Mouse (Mus musculus): Measurements from ENCODE around the gene Ltbp1. TPM values are rescaled to one million over a fixed set of nuclear protein-coding genes. Genes with fewer than 3 reads are reported as not detected.

The Ltbp1 gene
- polyA plus RNA-seq, 1 experiment from 2014 or later = 2.6 TPM

GRCm38 (mm10) chr17:75109081-75109716 lies 103.8 kb downstream of the Ltbp1 start:
- H3K4me1 ChIP-seq (replicated peaks; ENCODE audit: control insufficient read depth, insufficient read depth, low read length) = no peaks in the 10 kb centered on the region
- no peaks in the 10 kb centered on the region for H3K27me3 ChIP-seq (ENCODE audit: control insufficient read depth, insufficient read depth, low read length)
- H3K36me3 ChIP-seq (replicated peaks; ENCODE audit: control insufficient read depth, insufficient read depth) = no peaks in the 10 kb centered on the region
- whole genome bisulfite sequencing = 70% methylated on average over 5 of the region's 5 CpGs
- H3K9ac ChIP-seq = no peak overlapping the region
- H3K4me3 ChIP-seq (replicated peaks; ENCODE audit: low read length) = no peak overlapping the region
- DNase-seq (ENCODE audit: low spot score) (no peak), ATAC-seq (ENCODE audit: low FRiP score) (no peak)
- no peaks in the 10 kb centered on the region for H3K9me3 ChIP-seq (ENCODE audit: control insufficient read depth, low read length)
- H3K27ac ChIP-seq = no peak overlapping the region
- H3K4me2 ChIP-seq (replicated peaks) = no peak overlapping the region

GRCm38 (mm10) chr17:75110252-75111205 lies 105.2 kb downstream of the Ltbp1 start:
- Histone ChIP-seq H3K4me2 (replicated peaks) (no peak overlapping the region), H3K27me3 (ENCODE audit: control insufficient read depth, insufficient read depth, low read length) (no peaks in the 10 kb centered on the region), H3K4me1 (replicated peaks; ENCODE audit: control insufficient read depth, insufficient read depth, low read length) (no peaks in the 10 kb centered on the region), H3K9me3 (ENCODE audit: control insufficient read depth, low read length) (no peaks in the 10 kb centered on the region), H3K36me3 (replicated peaks; ENCODE audit: control insufficient read depth, insufficient read depth) (no peaks in the 10 kb centered on the region), H3K27ac (no peak overlapping the region), H3K4me3 (replicated peaks; ENCODE audit: low read length) (no peak overlapping the region), H3K9ac (no peak overlapping the region)
- DNase-seq (ENCODE audit: low spot score) (no peak), ATAC-seq (ENCODE audit: low FRiP score) (no peak)
- WGBS = 89% methylated on average over 16 of the region's 16 CpGs

DNA sequence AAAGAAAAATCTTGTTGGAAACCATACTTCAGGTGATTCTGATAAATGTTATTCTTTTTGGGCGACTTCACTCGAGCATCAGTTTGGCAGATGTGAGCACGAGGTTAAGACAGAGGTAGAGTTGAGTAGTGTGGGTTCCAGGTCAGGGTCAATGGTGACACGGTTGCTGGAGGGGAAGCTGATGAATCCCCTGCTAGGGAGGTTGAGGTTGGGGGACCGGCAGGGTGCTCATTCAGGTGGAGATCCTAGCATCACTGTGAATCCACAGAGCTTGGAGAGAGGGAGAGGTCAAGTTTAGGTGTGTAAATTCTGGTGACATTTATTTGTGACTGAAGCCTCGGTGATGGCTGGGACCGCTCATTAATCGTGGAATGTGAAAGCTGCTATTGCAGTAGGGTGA lies 110.2 kb downstream of the Ltbp1 start:
- no peaks in the 10 kb centered on the region for H3K9me3 ChIP-seq (ENCODE audit: control insufficient read depth, low read length)
- DNase-seq (ENCODE audit: low spot score) (no peak), ATAC-seq (ENCODE audit: low FRiP score) (no peak)
- H3K27ac ChIP-seq = no peak overlapping the region
- H3K36me3 ChIP-seq (replicated peaks; ENCODE audit: control insufficient read depth, insufficient read depth) = no peaks in the 10 kb centered on the region
- no peaks in the 10 kb centered on the region for H3K4me1 ChIP-seq (replicated peaks; ENCODE audit: control insufficient read depth, insufficient read depth, low read length)
- H3K4me3 ChIP-seq (replicated peaks; ENCODE audit: low read length) = no peak overlapping the region
- H3K27me3 ChIP-seq (ENCODE audit: control insufficient read depth, insufficient read depth, low read length) = no peaks in the 10 kb centered on the region
- no peak overlapping the region for H3K4me2 ChIP-seq (replicated peaks)
- no peak overlapping the region for H3K9ac ChIP-seq
- WGBS = 71% methylated on average over 8 of the region's 8 CpGs

DNA sequence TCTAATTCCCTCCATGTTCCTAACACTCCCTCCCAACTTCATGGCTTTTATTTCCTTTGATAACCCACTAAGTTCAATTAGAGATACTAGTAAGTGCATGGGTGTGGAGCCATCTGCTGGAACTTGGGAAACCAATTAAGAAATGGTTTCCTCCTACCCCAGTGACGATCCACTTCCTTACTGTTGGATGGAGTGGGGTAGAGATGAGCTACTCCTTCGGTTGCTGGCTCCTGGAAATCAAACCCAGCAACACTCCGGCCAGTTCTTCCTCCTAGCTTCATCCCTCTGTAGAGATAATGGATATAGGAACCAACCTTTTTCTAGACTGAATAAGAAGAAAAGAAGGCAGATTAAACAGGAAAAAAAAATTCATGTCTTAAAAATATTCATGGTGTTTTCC lies 113.5 kb downstream of the Ltbp1 start:
- no peak overlapping the region for H3K27ac ChIP-seq
- no peak for DNase-seq (ENCODE audit: low spot score)
- H3K27me3 ChIP-seq (ENCODE audit: control insufficient read depth, insufficient read depth, low read length) = no peaks in the 10 kb centered on the region
- H3K36me3 ChIP-seq (replicated peaks; ENCODE audit: control insufficient read depth, insufficient read depth) = no peaks in the 10 kb centered on the region
- H3K9ac ChIP-seq = no peak overlapping the region
- no peaks in the 10 kb centered on the region for H3K4me1 ChIP-seq (replicated peaks; ENCODE audit: control insufficient read depth, insufficient read depth, low read length)
- no peak overlapping the region for H3K4me3 ChIP-seq (replicated peaks; ENCODE audit: low read length)
- ATAC-seq (ENCODE audit: low FRiP score) = no peak
- no peaks in the 10 kb centered on the region for H3K9me3 ChIP-seq (ENCODE audit: control insufficient read depth, low read length)
- no peak overlapping the region for H3K4me2 ChIP-seq (replicated peaks)
- 91% methylated on average over 3 of the region's 3 CpGs for WGBS

GRCm38 (mm10) chr17:75119422-75119821 lies 114.1 kb downstream of the Ltbp1 start:
- no peaks in the 10 kb centered on the region for H3K36me3 ChIP-seq (replicated peaks; ENCODE audit: control insufficient read depth, insufficient read depth)
- no peak overlapping the region for H3K4me3 ChIP-seq (replicated peaks; ENCODE audit: low read length)
- no peak for ATAC-seq (ENCODE audit: low FRiP score)
- no peak overlapping the region for H3K9ac ChIP-seq
- no peak overlapping the region for H3K27ac ChIP-seq
- no peaks in the 10 kb centered on the region for H3K9me3 ChIP-seq (ENCODE audit: control insufficient read depth, low read length)
- WGBS = 71% methylated on average over 3 of the region's 3 CpGs
- no peaks in the 10 kb centered on the region for H3K4me1 ChIP-seq (replicated peaks; ENCODE audit: control insufficient read depth, insufficient read depth, low read length)
- DNase-seq (ENCODE audit: low spot score) = no peak
- no peak overlapping the region for H3K4me2 ChIP-seq (replicated peaks)
- no peaks in the 10 kb centered on the region for H3K27me3 ChIP-seq (ENCODE audit: control insufficient read depth, insufficient read depth, low read length)

GRCm38 (mm10) chr17:75120071-75120470 lies 114.7 kb downstream of the Ltbp1 start:
- no peaks in the 10 kb centered on the region for H3K36me3 ChIP-seq (replicated peaks; ENCODE audit: control insufficient read depth, insufficient read depth)
- DNase-seq (ENCODE audit: low spot score) = no peak
- H3K9me3 ChIP-seq (ENCODE audit: control insufficient read depth, low read length) = no peaks in the 10 kb centered on the region
- H3K4me2 ChIP-seq (replicated peaks) = no peak overlapping the region
- H3K27me3 ChIP-seq (ENCODE audit: control insufficient read depth, insufficient read depth, low read length) = no peaks in the 10 kb centered on the region
- H3K4me1 ChIP-seq (replicated peaks; ENCODE audit: control insufficient read depth, insufficient read depth, low read length) = no peaks in the 10 kb centered on the region
- H3K9ac ChIP-seq = no peak overlapping the region
- 61% methylated on average over 6 of the region's 6 CpGs for WGBS
- H3K27ac ChIP-seq = no peak overlapping the region
- no peak for ATAC-seq (ENCODE audit: low FRiP score)
- no peak overlapping the region for H3K4me3 ChIP-seq (replicated peaks; ENCODE audit: low read length)

DNA sequence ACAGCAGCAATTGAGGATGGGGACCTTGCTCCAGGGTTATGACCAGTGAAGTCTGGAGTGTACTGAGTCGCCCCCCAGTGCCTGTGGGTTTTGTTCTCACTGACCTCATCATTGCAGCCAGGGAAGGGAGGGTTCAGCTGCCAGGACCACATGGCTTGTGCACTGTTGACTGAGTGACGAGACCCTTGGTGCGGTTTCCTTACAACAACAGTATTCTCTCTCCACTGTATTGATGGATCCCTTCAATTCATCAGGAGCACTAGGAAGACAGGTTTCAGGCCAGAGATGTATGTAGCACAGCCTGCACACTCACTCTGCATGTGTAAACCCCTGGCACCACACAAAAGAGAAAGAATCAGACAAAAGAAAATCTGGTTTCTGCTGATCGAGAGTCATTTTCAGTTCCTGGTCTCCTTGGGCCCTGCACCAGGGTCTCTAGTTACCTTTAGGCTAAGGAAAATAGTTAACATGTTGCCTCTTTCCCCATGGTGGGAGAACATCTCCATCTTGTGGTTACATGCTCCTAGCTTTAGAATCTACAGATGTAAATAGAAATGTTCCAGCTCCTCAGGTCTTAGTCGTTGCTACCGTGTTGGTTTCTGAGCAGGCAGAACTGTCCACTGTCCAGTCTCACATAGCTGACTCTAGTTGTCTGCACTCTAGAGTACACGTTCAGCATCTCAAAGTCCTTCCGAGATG lies 117.4 kb downstream of the Ltbp1 start:
- Histone ChIP-seq H3K4me1 (replicated peaks; ENCODE audit: control insufficient read depth, insufficient read depth, low read length) (no peaks in the 10 kb centered on the region), H3K9me3 (ENCODE audit: control insufficient read depth, low read length) (no peaks in the 10 kb centered on the region), H3K4me3 (replicated peaks; ENCODE audit: low read length) (no peak overlapping the region), H3K27ac (no peak overlapping the region), H3K9ac (no peak overlapping the region), H3K27me3 (ENCODE audit: control insufficient read depth, insufficient read depth, low read length) (no peaks in the 10 kb centered on the region), H3K4me2 (replicated peaks) (no peak overlapping the region), H3K36me3 (replicated peaks; ENCODE audit: control insufficient read depth, insufficient read depth) (no peaks in the 10 kb centered on the region)
- 70% methylated on average over 8 of the region's 8 CpGs for WGBS
- ATAC-seq (ENCODE audit: low FRiP score) (no peak), DNase-seq (ENCODE audit: low spot score) (no peak)

DNA sequence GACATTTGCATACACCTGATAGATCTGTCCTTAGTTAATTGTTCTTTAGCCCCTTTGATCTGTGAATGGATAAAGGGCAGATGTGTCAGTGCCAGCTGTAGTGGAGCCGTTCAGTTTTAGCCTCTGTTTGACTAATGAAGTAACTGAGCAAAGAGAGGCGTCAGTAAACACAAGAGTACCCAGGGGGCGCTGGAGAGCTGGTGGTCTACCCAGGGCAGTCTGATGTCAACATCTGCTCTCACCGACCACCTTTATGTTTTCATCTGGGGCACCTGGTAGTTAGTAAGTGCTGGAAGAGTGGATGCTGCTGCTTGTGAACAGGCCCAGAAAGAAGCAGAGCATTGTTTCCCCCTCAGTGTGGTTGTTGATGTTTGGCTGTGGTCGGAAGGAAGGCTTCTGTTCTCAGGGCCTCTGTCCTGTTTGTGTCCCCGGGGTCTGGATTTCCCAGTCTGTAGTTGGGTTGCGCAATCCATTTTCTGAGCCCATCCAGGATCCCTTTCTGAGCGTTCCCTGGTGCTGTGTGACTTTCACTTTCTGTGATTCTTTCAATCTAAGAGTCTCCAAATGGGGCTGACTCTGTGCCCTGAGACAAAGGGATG lies 123.1 kb downstream of the Ltbp1 start:
- ATAC-seq (ENCODE audit: low FRiP score) = no peak

GRCm38 (mm10) chr17:75133983-75134382 lies 128.6 kb downstream of the Ltbp1 start:
- H3K27ac ChIP-seq = no peak overlapping the region
- H3K9me3 ChIP-seq (ENCODE audit: control insufficient read depth, low read length) = no peaks in the 10 kb centered on the region
- WGBS = 91% methylated on average over 4 of the region's 4 CpGs
- H3K4me3 ChIP-seq (replicated peaks; ENCODE audit: low read length) = no peak overlapping the region
- H3K4me1 ChIP-seq (replicated peaks; ENCODE audit: control insufficient read depth, insufficient read depth, low read length) = no peaks in the 10 kb centered on the region
- DNase-seq (ENCODE audit: low spot score) (no peak), ATAC-seq (ENCODE audit: low FRiP score) (no peak)
- H3K9ac ChIP-seq = no peak overlapping the region
- H3K36me3 ChIP-seq (replicated peaks; ENCODE audit: control insufficient read depth, insufficient read depth) = no peaks in the 10 kb centered on the region
- no peaks in the 10 kb centered on the region for H3K27me3 ChIP-seq (ENCODE audit: control insufficient read depth, insufficient read depth, low read length)
- no peak overlapping the region for H3K4me2 ChIP-seq (replicated peaks)

More for the DNA sequence above, 123.1 kb downstream of the Ltbp1 start:
- H3K27me3 ChIP-seq (ENCODE audit: control insufficient read depth, insufficient read depth, low read length) = no peaks in the 10 kb centered on the region
- DNase-seq (ENCODE audit: low spot score) = no peak
- H3K4me3 ChIP-seq (replicated peaks; ENCODE audit: low read length) = no peak overlapping the region
- no peak overlapping the region for H3K9ac ChIP-seq
- WGBS = 60% methylated on average over 8 of the region's 8 CpGs
- no peak overlapping the region for H3K27ac ChIP-seq
- H3K4me1 ChIP-seq (replicated peaks; ENCODE audit: control insufficient read depth, insufficient read depth, low read length) = no peaks in the 10 kb centered on the region
- no peaks in the 10 kb centered on the region for H3K9me3 ChIP-seq (ENCODE audit: control insufficient read depth, low read length)
- H3K4me2 ChIP-seq (replicated peaks) = no peak overlapping the region
- H3K36me3 ChIP-seq (replicated peaks; ENCODE audit: control insufficient read depth, insufficient read depth) = no peaks in the 10 kb centered on the region
